Mouse (Mus musculus) kidney, embryonic 14.5 days (tissue): ENCODE measurements around the gene Prg2. TPM values are rescaled to one million over a fixed set of nuclear protein-coding genes. Genes with fewer than 3 reads are reported as not detected.

Experiments used
- ATAC-seq: fragments of 200-750 bp; cut with Nextera tagmentation; 2 replicates; pipeline ENCODE4 v1.8.0; 2017; ENCODE audit warnings: moderate number of reproducible peaks, mild to moderate bottlenecking, moderate TSS enrichment, moderate library complexity; ENCODE audit not compliant: low FRiP score, low TSS enrichment
- H3K27ac ChIP-seq: fragments of 300-500 bp; sonication (generic); 2 replicates; pipeline ENCODE4 v1.5.1; 2014; ENCODE audit warnings: low read depth, mild to moderate bottlenecking, low read length, moderate library complexity, mixed read lengths
- H3K27me3 ChIP-seq: fragments of 300-500 bp; sonication (generic); 2 replicates; pipeline ENCODE4 v1.6.1; 2014; ENCODE audit warnings: mild to moderate bottlenecking, low read length; ENCODE audit not compliant: control insufficient read depth, insufficient read depth
- H3K36me3 ChIP-seq: fragments of 300-500 bp; sonication (generic); 2 replicates; pipeline ENCODE4 v1.6.1; 2014; ENCODE audit warnings: low read length, mixed read lengths; ENCODE audit not compliant: control insufficient read depth, insufficient read depth
- H3K4me1 ChIP-seq: fragments of 300-500 bp; sonication (generic); 2 replicates; pipeline ENCODE4 v1.6.1; 2014; ENCODE audit warnings: low read length, mixed read lengths; ENCODE audit not compliant: control insufficient read depth, insufficient read depth
- H3K4me2 ChIP-seq: fragments of 300-500 bp; sonication (generic); replicated peaks from 2 replicates; pipeline ENCODE4 v1.6.1; 2014; ENCODE audit warnings: low read depth, mild to moderate bottlenecking, low read length
- H3K4me3 ChIP-seq: fragments of 300-500 bp; sonication (generic); 2 replicates; pipeline ENCODE4 v1.5.1; 2014; ENCODE audit warnings: mild to moderate bottlenecking, low read length
- H3K9ac ChIP-seq: fragments of 300-500 bp; sonication (generic); 2 replicates; pipeline ENCODE4 v1.6.1; 2014; ENCODE audit warnings: low read depth, mild to moderate bottlenecking, low read length, moderate library complexity
- H3K9me3 ChIP-seq: fragments of 300-500 bp; sonication (generic); 2 replicates; pipeline ENCODE4 v1.6.1; 2016; ENCODE audit warnings: low read length; ENCODE audit not compliant: control insufficient read depth
- WGBS: fragments of 180-500 bp; shearing (Covaris S2); extraction: QIAGEN DNeasy Blood & Tissue Kit; methylation state at CpG from one replicate; pipeline ENCODE4 v1.1.7; 2014; 5-methylcytosine and 5-hydroxymethylcytosine counted together
- polyA plus RNA-seq: library from polyadenylated mRNA; unstranded; fragments of >200 nt; fragmentation: Nextera tagmentation; extraction: Ambion mirVana; gene quantifications from 2 replicates; pipeline ENCODE4 v1.2.1, GENCODE M21; 2014

The Prg2 gene
- polyA plus RNA-seq, 1 experiment from 2014 or later, result not detected

DNA sequence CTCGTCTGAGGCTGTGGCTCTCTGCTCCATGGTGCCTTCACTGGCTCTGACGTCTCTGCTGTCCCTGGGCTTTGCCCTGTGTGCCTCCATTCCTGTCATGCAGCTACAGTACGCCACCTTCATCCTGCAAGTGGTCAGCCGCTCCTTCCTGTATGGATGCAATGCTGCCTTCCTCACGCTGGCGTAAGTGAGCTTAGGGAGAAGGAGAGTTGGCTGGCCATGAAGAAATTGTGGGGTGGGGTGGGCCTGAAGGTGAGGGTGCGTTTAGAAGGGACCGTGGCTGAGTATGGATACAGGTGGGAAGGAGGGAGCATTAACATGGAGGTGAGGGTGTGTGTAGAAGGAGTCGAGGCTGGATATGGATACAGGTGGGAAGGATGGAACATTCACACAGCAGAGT lies 24.8 kb upstream of the Prg2 start:
- Histone ChIP-seq H3K4me3 (no peak overlapping the region), H3K4me2 (no peak overlapping the region), H3K9me3 (no peaks in the 10 kb centered on the region), H3K36me3 (peaks cover 54% of the 10 kb centered on the region), H3K27ac (no peak overlapping the region), H3K27me3 (no peaks in the 10 kb centered on the region), H3K4me1 (no peaks in the 10 kb centered on the region), H3K9ac (no peak overlapping the region)
- no peak for ATAC-seq
- WGBS, result 90% methylated on average over 9 of the region's 9 CpGs

- 0 out of 2 replicates have a peak, but pooled peaks have one; percentile 68 for ATAC-seq
- Histone ChIP-seq H3K4me2 (no peak overlapping the region), H3K36me3 (peaks cover 47% of the 10 kb centered on the region; the same call in 1 of the 2 replicates), H3K27ac (no peak overlapping the region), H3K4me3 (no peak overlapping the region), H3K4me1 (no peaks in the 10 kb centered on the region), H3K9me3 (no peaks in the 10 kb centered on the region), H3K27me3 (no peaks in the 10 kb centered on the region), H3K9ac (no peak overlapping the region)
- 60% methylated on average over 5 of the region's 5 CpGs for WGBS
These were observed 24.0 kb upstream of the Prg2 start for GRCm38 (mm10) chr2:84956274-84956673.

DNA sequence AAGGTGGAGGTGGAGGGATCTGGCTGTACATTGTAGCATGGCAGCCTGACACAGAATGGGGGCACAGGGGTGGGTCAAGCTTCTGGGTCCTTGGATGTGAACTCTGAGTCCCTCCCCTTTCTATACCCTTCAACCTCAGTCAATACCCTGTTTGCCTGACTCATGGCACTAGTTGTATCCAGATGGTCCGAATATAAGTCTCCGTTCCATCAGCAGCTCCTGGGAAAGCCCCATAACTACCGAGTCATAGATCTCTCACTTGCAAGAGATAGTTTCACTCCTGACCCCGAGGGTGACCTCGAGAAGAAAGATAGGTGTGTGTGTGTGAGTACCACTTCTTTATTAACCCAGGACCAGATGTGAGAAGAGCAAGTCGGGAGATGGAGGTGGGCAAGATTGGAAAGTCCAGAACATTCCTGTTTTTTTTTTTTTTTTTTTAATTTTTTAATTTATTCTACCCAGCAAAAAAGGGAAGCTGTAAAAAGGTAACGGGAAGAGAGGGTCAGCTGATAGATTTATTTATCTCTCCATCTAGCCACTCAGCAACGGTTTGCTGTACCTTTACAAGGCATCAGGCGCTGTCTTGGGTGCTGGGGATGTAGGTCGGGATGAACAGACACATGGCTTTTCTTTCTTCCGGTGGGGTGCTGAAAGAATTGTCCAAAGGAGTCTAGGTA lies 21.5 kb upstream of the Prg2 start:
- Histone ChIP-seq H3K4me1 (no peaks in the 10 kb centered on the region), H3K27ac (no peak overlapping the region), H3K36me3 (peaks cover 28% of the 10 kb centered on the region; the same call in 1 of the 2 replicates), H3K9ac (no peak overlapping the region), H3K27me3 (no peaks in the 10 kb centered on the region), H3K4me3 (no peak overlapping the region), H3K9me3 (no peaks in the 10 kb centered on the region), H3K4me2 (no peak overlapping the region)
- ATAC-seq, result no peak
- WGBS, result 94% methylated on average over 11 of the region's 11 CpGs

DNA sequence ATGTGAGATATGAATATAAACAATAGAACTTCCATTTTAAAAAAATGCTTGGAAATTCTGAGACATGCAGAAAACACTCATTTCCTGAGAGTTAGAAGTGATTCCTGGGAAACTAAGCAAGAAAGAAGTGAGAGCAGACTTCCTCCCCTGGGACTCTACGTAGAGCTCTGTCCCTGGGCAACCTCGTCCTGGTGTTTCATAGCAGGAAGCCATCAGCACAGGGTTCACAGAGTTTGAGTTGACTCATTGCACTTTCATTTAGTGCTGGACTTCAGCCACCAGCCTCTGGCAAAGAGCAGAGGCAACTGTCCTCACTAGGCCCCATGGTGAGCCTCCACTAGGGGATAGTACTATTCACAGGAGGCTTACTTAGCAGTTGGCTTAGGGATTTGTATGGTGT lies 19.0 kb upstream of the Prg2 start:
- Histone ChIP-seq H3K4me2 (no peak overlapping the region), H3K9ac (no peak overlapping the region), H3K9me3 (no peaks in the 10 kb centered on the region), H3K4me3 (no peak overlapping the region), H3K4me1 (no peaks in the 10 kb centered on the region), H3K27me3 (no peaks in the 10 kb centered on the region), H3K36me3 (peaks cover 15% of the 10 kb centered on the region; the same call in 1 of the 2 replicates), H3K27ac (no peak overlapping the region)
- no peak for ATAC-seq
- 73% methylated on average over 2 of the region's 2 CpGs for WGBS

DNA sequence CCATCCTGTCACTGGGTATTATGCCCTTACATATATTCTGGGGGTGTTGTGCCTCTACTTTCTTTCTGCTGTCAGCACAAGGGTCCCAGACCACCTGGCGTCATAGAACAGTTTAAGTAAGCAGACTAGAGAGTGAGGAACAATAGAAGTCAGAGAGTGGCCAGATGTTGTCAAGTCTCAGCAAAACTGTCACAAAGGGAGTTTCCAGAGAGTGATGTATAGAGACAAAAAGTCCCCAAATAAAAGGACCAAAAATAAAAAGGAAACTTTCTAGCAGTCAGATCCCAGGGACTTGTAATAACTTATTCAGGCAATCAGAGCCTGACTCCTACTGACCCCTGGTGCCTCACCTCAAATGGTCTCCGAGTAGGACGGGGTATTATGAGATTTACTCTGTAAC lies 18.4 kb upstream of the Prg2 start:
- no peak overlapping the region for H3K9ac ChIP-seq
- H3K4me2 ChIP-seq, result no peak overlapping the region
- no peaks in the 10 kb centered on the region for H3K9me3 ChIP-seq
- ATAC-seq, result no peak
- no peaks in the 10 kb centered on the region for H3K27me3 ChIP-seq
- 78% methylated on average over 3 of the region's 3 CpGs for WGBS
- no peak overlapping the region for H3K4me3 ChIP-seq
- peaks cover 12% of the 10 kb centered on the region; the same call in 1 of the 2 replicates for H3K36me3 ChIP-seq
- no peaks in the 10 kb centered on the region for H3K4me1 ChIP-seq
- H3K27ac ChIP-seq, result no peak overlapping the region

- Histone ChIP-seq H3K36me3 (peaks cover 2% of the 10 kb centered on the region; the same call in 1 of the 2 replicates), H3K9ac (no peak overlapping the region), H3K4me1 (no peaks in the 10 kb centered on the region), H3K27ac (no peak overlapping the region), H3K9me3 (no peaks in the 10 kb centered on the region), H3K4me2 (no peak overlapping the region), H3K4me3 (no peak overlapping the region), H3K27me3 (no peaks in the 10 kb centered on the region)
- 42% methylated on average over 6 of the region's 6 CpGs for WGBS
- ATAC-seq, result no peak
These were observed 17.3 kb upstream of the Prg2 start for GRCm38 (mm10) chr2:84962906-84963507.

GRCm38 (mm10) chr2:84964111-84964801 lies 16.0 kb upstream of the Prg2 start:
- 88% methylated on average over 7 of the region's 7 CpGs for WGBS
- no peaks in the 10 kb centered on the region for H3K27me3 ChIP-seq
- H3K4me2 ChIP-seq, result no peak overlapping the region

GRCm38 (mm10) chr2:84967318-84967991 lies 12.8 kb upstream of the Prg2 start:
- Histone ChIP-seq H3K4me3 (no peak overlapping the region), H3K36me3 (no peaks in the 10 kb centered on the region), H3K4me2 (no peak overlapping the region), H3K27ac (no peak overlapping the region), H3K4me1 (no peaks in the 10 kb centered on the region), H3K9ac (no peak overlapping the region), H3K27me3 (no peaks in the 10 kb centered on the region), H3K9me3 (no peaks in the 10 kb centered on the region)
- no peak for ATAC-seq
- 94% methylated on average over 5 of the region's 5 CpGs for WGBS

More at GRCm38 (mm10) chr2:84964111-84964801, 16.0 kb upstream of the Prg2 start:
- Histone ChIP-seq H3K36me3 (no peaks in the 10 kb centered on the region; the same call in 1 of the 2 replicates), H3K9me3 (no peaks in the 10 kb centered on the region), H3K27ac (no peak overlapping the region), H3K4me1 (no peaks in the 10 kb centered on the region), H3K4me3 (no peak overlapping the region), H3K9ac (no peak overlapping the region)
- no peak for ATAC-seq
